Mouse (Mus musculus) frontal cortex, adult (tissue): Measurements from ENCODE around the gene Usf3.

ENCODE experiments used
- ATAC-seq: cut with Nextera tagmentation; 2 replicates; pipeline ENCODE4 v1.9.2; 2017; ENCODE audit warnings: mild to moderate bottlenecking, moderate library complexity, mixed read lengths; ENCODE audit not compliant: low TSS enrichment

The Usf3 gene

GRCm38 (mm10) chr16:44173155-44173941, at the start of gene Usf3:
Gene Usf3 (plus strand): TSS chr16:44173246.
- ATAC-seq: peak; percentile 25

GRCm38 (mm10) chr16:44123786-44124185, 49.3 kb upstream of the Usf3 start:
- peak; percentile 32 for ATAC-seq

GRCm38 (mm10) chr16:44124713-44125112, 48.3 kb upstream of the Usf3 start:
- no peak for ATAC-seq

DNA sequence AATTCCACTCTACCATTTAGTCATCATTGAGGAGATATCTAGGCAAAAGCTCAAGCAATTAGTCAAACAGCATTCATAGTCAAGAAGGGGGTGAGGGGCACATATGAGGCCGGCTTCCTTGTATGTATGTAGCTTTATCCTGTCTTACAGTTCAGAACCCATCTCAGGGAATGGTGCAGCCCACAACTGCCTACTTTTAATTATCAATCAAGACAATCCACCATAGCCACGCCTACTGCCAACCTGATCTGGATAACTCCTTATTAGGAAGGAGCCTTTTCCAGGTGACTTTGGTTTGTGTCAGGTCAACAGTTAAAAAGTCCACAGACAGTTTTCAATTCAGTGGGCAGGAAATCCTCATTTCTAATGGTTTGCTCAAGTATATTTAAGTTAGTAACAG, 47.6 kb upstream of the Usf3 start:
- ATAC-seq: no peak

- no peak for ATAC-seq
Measured at GRCm38 (mm10) chr16:44126437-44126836, 46.6 kb upstream of the Usf3 start.

GRCm38 (mm10) chr16:44132300-44132699, 40.7 kb upstream of the Usf3 start:
- no peak for ATAC-seq

DNA sequence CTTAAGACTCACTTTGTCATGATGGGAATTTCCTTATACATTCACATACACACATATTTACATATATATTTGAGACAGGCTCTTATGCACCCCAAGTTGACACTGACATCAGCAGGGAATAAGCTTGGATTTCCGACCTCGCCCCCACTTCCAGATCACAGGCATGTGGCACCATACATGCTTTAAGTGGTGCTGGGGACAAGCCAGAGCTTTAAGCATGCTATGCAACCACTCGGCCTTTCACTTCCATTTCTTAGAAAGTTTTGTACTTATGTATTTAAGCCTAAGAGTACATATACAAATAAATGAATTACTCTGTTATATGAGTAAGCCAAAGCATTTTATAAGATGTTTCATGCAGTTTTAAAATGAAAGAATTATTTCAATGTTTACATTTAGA, 39.9 kb upstream of the Usf3 start:
- no peak for ATAC-seq

DNA sequence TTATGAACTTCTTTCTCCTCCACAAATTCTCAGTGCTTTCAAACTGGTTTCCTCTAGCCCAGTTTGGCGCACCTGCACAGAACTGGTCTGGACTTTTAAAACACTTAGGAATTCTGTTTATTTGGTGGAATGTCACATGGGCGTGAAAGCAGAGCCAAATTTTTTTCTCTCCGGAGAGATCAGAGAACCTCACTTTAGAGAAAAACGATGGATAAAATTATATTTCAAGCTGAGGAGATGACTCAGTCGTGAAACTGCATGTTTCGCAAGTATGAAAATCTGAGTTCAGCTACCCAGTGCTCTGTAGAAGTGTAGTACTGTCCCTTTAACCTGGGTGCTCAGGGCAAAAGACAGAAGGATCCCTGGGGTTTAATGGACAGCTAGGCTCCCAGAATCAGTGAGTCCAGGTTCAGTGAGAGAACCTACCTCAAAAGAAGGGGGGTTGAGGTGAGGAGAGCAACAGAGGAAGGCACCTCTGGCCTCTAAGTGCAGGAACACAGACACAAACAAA, 36.5 kb upstream of the Usf3 start:
- no peak for ATAC-seq

- ATAC-seq: no peak; the same call in none of the 2 replicates
Measured at GRCm38 (mm10) chr16:44138377-44138978, 34.6 kb upstream of the Usf3 start.

GRCm38 (mm10) chr16:44138979-44139535, 34.0 kb upstream of the Usf3 start:
- peak; percentile 80 for ATAC-seq

- peak; percentile 70 for ATAC-seq
Measured at GRCm38 (mm10) chr16:44139536-44140185, 33.4 kb upstream of the Usf3 start, which contains the start of the genes Atp6v1a and Naa50. Gene Atp6v1a (minus strand): TSS chr16:44139705. Gene Naa50 (plus strand): TSS chr16:44139830.

DNA sequence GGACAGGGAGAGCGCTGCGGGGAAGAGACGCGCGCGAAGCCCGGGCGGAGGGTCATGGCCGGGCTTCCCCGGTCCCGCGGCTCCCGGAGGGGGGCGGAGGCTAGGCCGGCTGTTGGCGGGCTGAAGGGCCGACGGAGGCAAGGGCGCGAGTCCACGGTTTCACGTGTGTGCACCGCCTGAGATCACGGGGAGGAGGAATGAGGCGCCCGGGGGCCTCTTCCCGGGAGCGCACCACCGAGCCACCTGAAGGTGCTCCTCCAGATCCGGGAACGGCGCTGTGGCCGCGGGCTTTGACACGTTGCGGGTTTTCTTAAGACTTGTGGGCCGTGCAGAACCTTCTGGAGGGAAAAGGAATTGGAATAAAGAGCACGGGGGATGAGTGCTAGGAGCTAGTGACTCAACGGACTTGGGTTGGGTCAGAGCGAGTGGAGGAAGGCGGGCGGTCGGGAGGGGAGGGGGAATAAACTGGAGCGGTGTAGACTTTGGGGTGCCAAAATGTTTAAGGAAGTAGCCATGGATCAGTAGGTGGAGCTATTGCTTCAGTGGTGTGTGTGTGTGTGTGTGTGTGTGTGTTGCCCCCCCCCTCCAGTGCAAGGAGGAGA, 32.8 kb upstream of the Usf3 start:
- peak; percentile 36 for ATAC-seq

- ATAC-seq: 0 out of 2 replicates have a peak, but pooled peaks have one; percentile 10
Measured at GRCm38 (mm10) chr16:44141483-44141882, 31.6 kb upstream of the Usf3 start.

DNA sequence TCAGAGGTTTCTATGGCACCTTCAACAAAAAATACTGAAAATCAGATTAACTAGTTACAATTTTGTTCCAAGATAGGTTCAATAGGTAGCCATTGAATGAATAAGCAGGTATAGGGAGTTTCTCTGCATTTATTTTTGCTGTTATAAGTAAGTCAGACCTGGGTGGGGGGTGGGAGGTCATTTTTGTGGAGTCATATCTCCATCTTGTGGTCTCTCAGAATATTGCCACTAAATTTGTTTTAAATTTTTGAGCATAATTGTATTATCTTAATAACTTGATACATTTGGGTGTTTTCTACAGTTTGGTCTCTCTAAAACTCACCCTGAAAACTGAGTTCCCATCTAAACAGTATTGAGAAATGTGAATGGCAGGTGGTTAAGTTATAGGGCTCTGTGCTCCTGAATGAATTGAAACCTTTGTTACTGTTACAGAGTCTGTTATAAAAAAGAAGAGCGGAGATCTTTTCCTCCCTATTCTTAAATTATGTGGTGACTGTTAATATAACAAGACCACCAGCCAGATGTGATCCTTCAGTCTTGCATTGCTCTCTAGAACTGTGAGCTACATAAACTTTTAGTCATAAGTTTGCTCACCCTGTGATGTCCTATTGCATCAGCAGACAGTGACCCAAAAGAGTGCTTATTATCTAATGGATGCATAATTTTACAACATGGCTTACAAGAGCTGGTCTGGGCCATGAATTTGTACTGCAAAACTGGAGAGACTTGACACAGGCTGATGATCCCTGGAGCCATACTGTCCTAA, 23.9 kb upstream of the Usf3 start:
- no peak for ATAC-seq

DNA sequence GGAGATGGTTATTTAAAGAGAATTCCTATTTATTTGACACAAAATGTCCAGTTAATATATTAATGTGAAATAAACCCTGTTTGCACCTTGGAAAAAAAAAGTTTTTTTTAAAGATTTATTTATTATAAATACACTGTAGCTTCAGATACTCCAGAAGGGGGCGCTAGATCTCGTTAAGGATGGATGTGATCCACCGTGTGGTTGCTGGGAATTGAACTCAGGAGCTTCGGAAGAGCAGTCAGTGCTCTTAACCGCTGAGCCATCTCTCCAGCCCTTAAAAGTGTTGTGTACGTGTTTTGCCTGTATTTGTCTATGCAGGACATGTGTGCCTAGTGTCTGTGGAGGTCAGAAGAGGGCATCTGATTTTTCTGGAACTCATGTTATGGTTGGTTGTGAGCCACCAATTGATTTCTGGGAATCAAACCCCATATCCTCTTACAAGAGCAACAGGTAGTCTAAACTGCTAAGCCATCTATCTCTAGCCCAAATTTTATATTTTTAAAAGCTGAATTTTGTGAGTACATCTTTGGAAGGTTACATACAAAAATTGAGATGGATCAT, 18.5 kb upstream of the Usf3 start:
- ATAC-seq: no peak

DNA sequence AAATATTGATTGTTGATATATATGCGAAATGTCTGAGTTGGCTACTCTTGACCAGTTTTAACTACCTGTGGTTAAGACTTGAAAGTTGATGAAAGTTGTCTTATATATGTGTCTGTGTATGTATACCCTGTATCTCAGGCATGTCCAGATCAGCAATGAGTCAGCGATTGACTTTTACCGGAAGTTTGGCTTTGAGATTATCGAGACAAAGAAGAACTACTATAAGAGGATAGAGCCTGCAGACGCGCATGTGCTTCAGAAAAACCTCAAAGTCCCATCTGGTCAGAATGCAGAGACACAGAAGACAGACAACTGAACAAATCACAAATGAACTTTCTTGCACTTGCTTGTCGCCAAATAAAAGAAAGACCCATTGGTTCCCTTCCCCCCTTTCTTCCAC, 13.7 kb upstream of the Usf3 start:
- ATAC-seq: no peak

DNA sequence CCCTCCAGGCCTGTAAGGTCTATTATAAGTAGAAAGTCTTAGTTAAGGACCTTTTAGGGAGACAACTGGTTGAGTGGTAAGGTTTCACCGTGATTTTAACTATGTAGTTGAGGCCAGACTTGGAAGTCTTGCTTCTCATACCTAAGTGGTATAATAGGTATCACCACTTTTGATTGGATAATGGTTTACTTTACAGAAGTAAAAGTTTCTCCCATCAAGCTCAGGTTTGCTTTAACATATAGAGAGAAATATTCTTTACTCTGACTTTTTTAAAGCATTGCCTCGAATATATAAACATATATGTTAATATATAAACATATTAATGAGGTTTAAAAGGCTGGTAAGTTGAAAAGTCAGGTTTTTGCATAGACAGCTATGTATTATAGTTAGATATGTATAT, 9.2 kb upstream of the Usf3 start:
- no peak for ATAC-seq

GRCm38 (mm10) chr16:44165182-44165581, 7.9 kb upstream of the Usf3 start:
- no peak for ATAC-seq

GRCm38 (mm10) chr16:44168990-44169389, 4.1 kb upstream of the Usf3 start:
- ATAC-seq: no peak

DNA sequence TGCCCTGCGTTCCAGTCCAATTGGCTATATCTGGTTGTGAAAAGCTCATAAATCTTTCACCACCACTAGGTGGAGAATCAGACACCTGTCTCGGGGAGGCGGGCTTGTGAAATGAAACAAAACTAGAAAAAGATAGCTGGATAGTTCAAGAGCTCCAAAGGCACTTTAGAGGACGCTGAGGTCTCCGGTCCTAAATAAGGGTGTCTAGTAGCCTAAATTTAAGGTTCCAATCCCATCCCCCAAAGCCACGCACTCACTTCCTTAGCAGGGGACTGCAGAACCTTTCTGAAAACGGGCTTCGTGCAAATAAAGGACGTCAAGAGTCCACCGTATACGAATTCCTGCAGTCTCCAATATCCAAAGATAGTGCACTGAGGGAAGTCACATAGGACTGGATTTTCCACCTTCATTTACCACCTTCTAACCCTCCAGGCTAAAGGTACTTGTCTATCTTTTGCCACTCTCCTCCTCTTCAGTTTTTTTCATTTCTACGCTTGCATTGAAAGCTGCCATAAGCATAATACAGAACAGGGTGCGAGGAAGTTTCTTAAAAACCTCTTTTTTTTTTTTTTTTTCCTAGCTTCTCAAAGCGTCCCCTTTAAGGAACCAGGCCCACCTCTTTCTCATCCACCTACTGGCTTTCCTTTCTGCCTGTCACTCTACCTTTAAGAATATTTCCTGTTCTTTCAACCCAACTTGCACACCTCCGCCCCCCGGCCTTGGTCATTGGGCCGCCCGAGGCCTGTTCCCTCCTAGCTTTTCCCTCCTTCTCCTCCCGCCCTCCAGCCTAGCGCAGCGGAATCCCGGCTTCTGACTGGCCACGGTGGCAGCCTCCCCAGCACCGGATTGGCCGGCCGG, 520 bp upstream of the Usf3 start:
- ATAC-seq: peak; percentile 97
